Mouse (Mus musculus): ENCODE results near the gene Capn7.

DNA sequence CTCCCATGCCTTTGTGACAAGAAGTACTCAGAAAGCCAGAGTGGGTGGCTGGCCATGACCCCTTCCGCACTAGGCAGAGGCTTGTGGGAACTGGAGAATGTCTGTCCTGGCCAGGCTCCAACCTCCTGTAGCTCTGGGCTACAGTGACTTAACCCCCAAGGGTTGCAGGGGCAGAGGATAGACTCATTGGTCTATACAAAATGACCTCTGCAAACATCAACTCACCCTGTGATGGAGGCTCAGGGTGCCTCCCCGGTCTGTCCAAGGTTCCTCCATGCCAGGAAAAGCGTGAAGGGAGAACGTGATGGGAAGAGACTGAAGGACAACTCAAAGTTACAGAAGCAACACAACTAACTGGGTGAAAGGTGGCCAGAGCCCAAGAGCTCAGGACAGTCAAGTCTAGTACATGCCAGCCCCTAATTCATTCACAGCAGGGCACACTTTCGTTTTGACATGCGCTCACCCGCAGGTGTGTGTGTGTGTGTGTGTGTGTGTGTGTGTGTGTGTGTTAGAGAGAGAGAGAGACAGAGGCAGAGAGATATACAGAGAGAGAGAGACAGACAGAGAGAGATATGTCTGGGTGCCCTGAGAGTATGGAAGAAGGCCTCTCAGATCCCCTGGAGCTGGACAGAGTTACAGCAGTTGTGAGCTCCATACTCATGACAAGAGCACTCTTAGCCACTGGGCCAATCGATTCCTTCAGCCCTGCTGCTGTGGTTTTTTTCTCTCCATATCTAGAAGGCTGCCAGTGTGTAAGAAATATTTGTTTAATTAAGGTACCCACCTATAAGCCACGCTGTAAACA is 61.6 kb downstream of the Capn7 start:
- no peak for TF ChIP-seq CTCF (IDR thresholded peaks at IDR 0.05; ENCODE audit: low read depth, low read length)
- no peak for TF ChIP-seq POLR2A (IDR thresholded peaks at IDR 0.05; ENCODE audit: borderline replicate concordance, low read depth, low read length)

All from bone marrow macrophage, adult 2 months (primary cell).